Mouse (Mus musculus) right cerebral cortex, postnatal 10 days (tissue): ENCODE measurements around the gene Asprv1.
A peak's percentile ranks its signal among the peaks of the same experiment; 100 is the strongest.

Experiments used
- DNase-seq, 2 experiments: peaks; one replicate each; pipeline ENCODE4 v3.0.0; 2021; ENCODE audit warnings: low spot score in 2 of 2

Asprv1 gene

DNA sequence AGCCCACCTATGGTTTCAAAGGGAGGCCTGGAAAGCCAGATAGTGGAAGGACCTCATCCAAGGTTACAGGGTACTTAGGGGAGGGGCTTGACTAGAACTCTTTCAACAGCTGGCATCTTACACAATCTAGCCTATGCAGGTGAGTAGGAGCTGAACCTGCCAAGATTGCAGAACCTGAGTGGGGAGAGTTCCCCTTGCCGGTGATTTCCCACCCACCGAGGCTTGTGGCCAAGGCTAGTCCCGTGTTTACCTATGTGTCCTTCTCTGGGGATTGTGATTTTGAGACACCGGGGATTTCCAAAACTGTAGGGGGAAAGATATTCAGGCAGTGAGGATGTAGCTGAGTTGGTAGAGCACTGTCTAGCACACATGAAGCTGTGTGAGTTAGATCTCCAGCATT, 12.7 kb upstream of the Asprv1 start:
- no peak for DNase-seq

DNA sequence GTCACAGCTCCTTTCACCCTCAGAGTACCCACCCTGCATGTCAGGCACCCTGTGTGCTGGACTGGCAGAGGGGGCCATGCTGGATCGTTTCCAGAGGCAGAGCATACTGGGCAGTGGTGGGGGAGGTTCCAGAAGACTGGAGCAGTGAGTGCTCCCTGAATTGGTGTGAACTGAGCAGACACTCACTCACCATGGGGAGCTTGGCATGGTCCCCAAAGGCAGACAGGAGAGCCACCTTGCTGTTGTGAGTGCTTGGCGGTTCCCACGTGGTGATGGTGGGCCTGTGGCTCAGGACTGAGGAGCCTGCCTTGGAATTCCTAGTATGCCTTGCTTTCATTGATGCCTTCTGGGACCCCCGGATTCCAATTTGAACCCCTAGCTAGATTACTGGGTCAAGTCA, 4.8 kb upstream of the Asprv1 start:
- DNase-seq = no peak

DNA sequence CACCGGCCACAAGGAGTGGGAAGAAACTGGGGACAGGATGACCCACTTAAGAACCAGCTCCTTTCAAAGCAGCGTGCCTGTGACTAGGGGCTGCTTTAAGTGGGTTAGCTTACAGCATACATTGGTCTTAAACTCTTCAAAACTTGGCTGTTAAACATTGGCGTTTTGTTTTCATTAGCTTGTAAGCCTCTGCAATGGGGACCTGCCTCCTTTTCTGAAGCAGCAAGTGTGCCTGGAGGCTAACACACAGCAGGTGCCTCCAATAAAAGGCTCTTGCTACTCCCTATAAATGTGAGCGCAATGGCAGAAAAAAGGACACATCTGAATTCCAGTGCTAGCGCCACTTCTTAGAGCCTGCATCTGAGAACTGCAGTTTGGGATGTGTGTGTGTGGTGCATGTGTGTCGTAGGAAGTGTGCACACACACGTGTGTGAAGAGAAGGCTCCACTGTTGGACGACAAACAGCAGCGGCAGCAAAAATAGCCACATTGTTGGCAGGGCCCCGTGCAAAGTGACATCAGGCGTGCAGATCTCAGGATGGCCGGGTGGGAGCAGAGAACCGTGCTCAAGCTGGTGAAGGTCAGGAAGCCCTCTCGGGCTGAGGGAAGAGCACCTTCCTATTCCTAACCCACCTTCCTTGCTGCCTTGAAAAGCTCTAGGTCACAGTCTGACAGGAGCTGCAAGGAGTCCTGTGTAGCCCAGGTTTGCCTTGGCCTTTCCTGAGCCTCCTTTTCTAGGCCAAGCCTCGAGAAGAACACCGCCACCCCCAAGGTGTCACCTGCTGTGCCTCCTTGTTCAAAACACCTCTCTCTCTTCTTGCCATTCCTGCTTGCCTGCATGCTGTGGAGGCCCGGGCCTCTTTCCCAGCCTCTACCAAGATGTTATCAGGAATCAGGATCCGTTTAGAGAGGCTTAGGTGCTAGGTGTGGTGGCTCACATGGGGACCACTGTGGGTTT, 3.6 kb upstream of the Asprv1 start:
- DNase-seq = peak; percentile 51 to 66

DNA sequence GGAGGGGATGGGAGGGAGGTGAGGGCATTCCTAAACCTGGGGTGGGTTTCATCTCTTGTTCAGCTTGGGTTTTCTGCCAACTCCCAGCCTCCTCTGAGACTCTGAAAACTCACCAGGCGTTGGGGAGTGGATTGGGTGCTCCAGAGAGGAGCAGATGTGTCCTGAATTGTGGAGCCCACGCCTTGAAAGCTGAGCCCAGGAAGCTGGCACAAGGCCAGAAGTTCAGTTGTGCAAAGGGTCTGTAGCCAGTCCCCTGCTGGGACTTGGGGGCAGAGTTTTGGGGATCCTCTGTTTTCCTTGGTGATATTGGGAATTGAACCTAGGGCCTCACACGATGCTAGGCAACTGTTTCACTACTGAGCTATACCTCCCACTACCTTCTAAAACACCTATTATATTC, 2.2 kb downstream of the Asprv1 start:
- DNase-seq = peak in 1 of 2 experiments; percentile 45

DNA sequence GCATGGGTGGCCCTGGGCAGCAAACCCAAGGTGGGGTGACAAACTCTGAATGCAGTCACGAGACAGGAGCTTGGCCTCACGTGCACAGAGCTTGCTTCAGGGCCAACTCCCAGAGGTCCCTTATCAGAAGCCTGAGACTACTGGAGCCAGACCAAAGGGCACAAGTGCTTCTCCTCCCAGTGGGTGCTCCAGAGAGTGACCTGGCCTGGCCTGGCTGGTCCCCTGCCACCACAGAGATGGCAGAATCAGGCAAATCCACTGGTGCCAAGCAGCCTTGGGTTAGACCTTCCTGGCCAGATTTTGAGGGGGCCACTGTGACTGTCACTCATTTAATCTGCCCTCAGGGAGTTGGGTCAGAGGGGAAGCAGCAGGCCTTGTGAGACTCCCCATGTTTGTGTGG, 8.5 kb downstream of the Asprv1 start:
- no peak for DNase-seq

DNA sequence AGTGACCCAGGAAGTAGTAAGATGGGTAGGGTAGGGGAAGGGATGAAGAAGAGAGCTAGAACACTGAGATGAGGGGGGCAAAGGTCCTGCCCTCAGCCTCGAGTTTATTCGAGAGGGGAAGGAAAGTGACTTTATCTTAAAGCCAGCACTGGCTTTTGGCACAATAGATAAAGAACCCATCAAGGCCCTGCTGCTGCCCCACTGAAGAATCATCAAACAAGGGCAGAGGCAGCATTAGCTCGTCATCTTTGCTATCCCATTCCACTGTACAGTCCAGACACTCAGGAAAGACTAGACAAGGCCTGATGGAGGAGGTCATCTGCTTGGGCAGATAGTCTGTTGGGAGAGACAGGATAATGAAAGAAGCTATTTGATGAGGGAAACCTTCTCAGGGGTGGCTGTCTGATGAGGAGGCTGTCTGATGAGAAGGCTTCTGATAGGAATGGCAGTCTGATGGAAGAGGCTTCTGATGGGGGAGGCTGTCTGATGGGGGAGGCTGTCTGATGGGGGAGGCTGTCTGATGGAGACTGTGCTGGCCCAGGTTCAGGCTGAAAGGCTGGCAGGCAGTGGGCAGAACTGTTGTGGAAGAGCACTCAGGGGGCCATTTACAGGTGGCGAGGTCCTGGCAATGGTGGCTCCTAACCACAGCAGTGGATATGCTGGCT, 9.3 kb downstream of the Asprv1 start:
- DNase-seq = no peak

GRCm38 (mm10) chr6:86637860-86638259, 9.9 kb downstream of the Asprv1 start:
- no peak for DNase-seq

GRCm38 (mm10) chr6:86638434-86638833, 10.5 kb downstream of the Asprv1 start:
- DNase-seq = no peak

- DNase-seq = no peak
Observed at GRCm38 (mm10) chr6:86639180-86640160, 11.5 kb downstream of the Asprv1 start.

- no peak for DNase-seq
Observed at GRCm38 (mm10) chr6:86640161-86640560, 12.2 kb downstream of the Asprv1 start.

DNA sequence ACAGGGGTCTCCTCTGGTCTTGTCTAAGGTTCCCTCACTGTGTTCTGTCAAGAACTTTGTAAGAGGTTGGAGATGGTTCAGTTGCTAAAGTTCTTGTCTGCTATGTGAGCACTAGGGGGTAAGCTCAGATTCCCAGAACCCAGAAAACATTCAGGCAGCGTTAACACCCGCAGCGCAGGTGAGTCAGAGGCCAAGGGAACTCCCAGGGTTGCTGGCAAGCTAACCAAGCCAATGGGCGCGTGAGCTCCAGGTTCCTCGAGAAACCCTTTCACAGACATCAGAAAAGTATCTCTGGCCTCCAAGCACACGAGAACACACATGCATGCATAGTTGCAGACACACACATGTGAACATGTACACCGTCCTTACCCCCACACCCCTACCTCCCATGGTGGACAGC, 12.8 kb downstream of the Asprv1 start:
- DNase-seq = no peak

- DNase-seq = no peak
Observed at GRCm38 (mm10) chr6:86641716-86642115, 13.8 kb downstream of the Asprv1 start.

DNA sequence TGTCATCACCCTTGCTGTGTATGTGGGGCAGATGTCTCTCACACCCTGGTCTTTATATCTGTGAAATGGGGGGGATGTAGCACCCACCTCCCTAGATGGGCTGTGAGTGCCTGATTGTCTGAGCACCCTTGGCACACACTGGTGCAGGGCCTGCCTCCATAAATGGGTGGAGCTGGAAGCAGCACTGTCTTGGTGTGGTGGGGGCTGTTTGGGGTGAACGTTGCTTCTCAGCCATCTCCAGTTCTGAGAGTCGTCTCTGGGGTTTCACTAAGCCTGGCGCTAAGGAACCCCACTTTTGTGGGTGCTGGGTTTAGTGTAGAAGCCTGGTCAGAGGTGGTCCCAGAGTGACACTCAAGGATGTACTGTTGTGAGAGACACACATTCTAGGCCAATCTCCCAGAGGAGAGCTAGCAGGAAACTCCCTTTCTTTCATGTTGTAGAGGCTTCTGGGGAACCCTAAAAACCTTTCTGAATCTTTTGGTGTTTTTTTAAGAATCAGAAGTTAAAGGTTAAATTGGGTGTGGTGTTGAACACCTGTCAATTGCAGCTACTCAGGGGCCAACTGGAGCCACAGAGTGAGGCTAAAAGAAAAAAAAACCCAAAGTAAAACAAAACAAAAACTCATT, 16.9 kb downstream of the Asprv1 start:
- no peak for DNase-seq

- no peak for DNase-seq
Observed at GRCm38 (mm10) chr6:86645551-86645950, 17.6 kb downstream of the Asprv1 start.

DNA sequence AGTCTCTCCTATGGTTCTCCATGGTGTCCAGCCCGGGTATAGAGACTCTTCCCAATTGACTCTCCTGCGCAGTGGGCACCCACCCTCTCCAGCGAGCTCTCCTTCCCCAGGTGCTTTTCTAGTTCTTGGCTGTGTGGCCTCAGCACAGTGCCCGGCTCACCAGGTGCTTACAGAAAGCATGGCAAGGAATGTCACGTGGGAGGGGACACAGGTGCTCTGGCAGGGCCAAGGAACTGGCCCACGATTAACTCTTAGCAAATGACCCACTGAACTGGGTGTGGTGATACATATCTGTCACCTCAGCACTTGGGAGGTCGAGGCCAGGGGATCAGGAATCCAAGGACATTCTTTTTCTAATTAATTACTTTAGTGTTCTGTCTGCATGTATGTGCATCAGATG, 18.2 kb downstream of the Asprv1 start:
- DNase-seq = no peak

DNA sequence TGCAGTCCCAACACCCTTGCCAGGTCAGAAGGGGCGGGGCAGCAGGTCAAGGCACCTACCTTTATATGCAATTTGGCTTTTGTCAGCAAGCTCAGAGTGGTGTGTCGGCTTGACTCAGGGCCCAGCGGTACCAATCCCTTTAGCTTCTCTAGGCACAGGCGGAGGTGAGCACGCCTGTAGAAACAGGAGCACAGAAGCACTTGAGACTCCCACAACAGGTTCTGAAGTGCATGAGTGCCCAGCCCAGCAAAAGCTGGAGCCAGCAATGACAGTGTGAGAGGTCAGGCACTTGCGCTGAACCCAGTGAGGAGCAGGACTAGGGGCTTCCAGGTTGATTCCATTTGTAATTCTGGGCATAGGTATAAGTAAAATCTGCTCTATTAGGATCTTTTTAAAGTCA, 25.1 kb downstream of the Asprv1 start:
- no peak for DNase-seq

DNA sequence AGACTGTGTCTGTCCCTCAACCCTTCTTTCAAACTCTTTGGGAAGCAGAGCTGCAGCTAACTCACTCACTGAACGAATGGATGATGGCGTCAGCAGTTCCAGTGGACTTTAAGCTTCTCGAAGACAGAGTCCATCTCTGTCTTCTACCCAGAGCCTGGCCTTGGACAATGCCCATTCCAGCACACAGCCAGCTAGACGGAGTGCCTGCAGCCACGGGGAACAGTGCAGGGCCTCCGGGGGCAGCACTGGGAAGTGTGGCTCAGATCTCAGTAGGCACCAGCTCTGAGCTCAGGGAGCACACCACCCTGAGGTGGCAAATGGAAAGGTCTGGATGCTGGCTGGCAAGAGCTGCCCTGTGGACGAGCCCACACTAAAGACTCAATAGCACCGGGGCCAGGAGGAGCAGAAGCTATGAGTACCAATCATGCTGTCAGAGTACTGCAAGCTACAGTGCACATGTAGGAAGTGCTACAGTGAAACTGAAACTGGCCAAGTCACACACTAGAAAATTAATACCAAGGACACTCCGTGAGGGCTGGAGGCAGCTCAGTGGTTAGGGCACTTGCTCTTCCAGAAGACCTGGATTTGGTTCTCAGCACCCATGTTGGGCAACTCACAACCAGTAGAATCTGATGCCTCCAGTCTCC, 26.4 kb downstream of the Asprv1 start:
- no peak for DNase-seq

DNA sequence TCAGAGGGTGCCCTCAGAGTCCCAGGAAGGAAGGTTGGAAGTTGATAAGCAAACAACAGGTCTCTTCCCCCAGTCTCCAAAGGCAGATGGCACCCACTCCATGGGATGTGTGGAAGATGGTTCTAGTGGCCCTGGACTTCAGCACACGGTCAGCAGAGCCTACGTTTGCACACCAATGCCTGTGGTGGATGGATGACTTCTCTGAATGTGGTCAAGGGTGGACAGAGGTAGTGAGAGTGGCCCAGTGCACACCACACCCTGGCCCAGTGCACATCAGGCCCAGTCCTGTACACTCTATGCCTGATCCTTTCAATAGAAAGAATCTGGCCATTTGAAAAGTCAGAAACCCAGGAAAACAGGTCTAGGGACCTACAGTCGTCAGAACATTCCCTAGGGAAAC, 30.5 kb downstream of the Asprv1 start:
- no peak for DNase-seq

DNA sequence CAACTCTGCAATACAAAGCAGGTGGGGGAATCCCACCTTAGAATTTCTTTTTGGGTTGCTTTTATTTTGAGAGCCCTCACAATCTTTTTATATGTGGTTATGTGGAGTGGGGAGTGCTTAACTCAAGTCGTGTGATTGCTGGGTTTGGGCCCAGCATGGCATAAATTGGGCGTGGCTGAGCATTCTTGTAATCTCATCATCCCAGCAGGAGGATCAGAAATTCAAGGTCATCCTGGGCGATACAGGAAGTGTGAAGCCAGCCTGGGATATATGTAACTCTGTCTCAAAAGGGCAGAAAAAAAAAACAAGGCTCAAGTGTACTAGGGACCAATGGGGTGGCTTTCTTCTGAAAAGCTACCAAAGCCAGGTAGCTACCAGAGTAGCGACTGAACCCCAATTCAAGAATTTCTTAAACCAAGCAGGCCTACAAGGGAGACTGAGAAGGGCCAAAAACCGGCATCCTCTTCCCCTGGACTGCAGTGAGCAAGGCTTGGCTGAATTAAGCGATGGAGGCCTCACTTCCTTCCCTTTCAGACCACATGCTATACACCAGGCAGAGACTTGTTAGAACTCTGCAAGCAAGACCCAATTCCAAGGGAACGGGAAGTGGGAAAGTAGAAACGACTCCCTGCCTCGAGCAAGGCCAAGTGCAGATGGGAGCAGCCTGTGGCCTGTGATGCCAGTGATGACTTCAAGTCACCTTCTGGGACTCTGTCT, 32.4 kb downstream of the Asprv1 start:
- no peak for DNase-seq

DNA sequence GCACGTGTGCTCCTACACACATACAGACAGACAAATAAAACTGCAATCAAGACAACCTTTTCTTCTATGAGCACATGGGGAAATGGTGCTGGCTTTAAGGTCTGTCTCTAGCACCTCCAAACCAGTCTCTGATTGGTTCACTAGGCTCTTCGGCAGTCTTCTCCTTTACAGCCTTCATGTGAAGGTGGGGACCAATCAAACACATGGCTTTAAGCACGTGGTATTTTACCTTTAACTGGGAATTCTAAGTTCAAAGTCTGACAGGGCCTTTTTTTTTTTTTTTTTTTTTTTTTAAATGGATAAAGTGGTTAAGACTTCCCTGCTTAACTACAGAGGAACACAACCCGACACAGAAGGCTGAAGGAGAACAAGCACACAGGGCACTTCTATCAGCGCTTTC, 37.1 kb downstream of the Asprv1 start:
- no peak for DNase-seq
